Mouse (Mus musculus) brain, adult 2 months (tissue): ENCODE measurements at regions not wholly inside any gene's neighbourhood (a gene's known extent, or its start where the extent isn't known, plus 50 kb on each side); places are given as distances from the start of the nearest gene placed in this dataset.

Source experiments
- DNase-seq: peaks from one replicate; pipeline ENCODE4 v3.0.0; 2011; ENCODE audit warnings: low read depth, low spot score

DNA sequence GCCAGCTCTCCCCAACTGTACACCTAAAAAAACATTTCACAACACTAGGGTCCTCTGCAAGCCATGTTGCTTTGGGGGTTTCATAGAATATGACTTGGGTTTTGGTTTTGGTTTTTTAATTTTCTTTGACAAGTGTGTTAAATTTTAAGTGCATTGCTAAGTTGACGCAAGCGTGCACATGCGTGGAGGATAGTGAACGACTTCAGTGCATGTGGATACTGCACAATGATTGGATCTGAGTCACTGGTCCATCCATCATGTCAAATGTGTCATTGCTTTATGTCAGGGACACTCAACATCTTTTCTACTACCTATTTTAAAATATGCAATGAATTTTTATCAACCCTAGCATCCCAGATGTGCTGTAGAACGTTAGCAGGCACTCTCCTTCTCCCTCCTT lies 134.5 kb upstream of the Pum3 start:
- no peak for DNase-seq

DNA sequence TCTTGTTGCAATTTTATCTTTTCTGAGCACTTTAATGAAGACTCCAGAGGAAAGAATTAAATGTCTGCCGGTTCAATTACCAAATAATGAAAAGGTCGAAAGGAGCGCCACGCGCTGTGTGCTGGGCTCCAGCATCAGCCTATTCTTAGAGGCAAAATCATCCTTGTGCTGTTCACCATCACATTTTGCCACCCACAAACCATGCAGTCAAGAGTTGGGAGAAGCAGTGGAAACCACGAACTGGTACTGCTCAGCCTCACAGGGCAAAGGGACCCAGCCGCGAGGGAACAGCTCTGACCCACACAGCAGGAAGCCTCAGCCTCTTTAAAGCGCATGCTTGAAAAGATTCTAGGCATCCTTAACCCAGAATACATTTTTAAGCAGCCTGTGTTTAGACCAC lies 134.0 kb upstream of the Pum3 start:
- no peak for DNase-seq

DNA sequence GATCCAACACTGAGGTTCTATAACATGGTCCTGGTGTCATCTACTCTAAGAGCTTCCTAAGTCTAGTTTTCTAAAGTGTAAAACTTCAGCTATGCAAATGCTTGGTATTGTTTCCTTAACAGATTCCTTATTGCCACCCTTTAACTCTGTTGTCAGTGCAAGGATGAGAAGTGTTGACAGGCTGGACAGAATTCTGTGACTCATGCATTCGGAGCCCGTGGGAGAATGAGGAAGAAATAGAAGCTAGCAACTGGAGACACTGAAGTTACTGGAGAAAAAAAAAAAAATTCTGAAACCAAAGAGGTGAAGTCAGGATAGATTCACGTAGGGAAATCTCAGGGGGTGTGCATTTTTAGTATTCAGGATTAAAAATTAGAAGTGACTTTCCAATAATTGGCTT lies 128.6 kb upstream of the Pum3 start:
- peak; percentile 84 for DNase-seq

DNA sequence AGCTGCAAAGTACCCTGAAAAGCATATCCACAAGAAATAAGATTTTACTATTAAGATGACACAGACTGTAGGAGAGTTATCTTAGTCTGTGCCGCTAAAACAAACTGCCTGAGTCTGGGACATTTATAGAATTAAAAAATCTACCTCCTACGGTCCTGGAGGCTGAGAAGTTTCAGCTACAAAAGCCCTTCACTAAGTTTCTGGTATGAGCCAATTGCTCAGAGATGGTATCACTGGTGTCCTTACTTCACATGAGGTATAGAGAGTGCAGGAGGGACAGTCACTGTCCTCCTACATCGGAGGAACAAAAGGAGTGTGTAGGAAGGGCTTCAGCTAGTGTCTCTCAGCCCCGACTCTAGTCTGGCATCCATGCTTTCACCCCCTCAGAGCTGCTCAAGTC lies 127.1 kb upstream of the Pum3 start:
- DNase-seq, result peak; percentile 55

DNA sequence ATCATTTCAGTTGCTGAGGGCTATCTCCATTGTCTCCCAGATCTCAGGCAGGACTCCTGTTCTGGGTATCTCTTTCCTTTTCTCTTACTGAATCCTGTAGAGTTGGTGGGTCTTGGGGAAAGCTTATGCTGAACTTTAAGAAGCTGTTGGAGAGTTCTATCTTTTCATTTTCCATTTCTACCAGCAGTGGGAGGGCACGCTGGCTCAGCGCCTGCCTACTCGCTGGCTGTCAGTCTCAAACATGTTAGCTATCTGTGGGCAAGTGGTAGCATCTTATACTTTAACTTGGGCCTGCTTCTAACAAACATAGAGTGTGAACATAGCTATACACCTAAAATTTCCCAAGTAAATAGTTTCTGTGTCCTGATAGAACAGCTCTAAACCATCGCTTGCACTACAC lies 125.2 kb upstream of the Pum3 start:
- peak; percentile 68 for DNase-seq

DNA sequence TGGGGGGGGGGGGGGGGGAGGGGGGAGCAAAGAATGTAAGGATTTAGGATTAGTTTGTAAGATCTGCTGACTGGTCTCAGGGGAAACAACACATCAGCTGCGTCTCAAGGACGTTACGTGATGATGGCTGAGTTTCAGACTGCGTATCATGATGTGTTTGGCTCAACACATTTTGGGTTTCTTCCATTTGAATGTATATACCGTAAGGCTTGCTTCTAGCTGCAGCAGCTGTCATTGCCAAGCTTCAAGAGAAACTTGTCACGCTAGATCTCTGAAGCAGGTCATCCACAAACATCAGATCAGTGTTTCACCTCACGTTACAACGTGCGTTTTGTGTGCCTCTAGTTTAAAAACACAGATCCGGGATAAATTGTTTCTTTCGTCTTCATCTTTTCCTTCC lies 123.6 kb upstream of the Pum3 start:
- DNase-seq, result peak; percentile 39

DNA sequence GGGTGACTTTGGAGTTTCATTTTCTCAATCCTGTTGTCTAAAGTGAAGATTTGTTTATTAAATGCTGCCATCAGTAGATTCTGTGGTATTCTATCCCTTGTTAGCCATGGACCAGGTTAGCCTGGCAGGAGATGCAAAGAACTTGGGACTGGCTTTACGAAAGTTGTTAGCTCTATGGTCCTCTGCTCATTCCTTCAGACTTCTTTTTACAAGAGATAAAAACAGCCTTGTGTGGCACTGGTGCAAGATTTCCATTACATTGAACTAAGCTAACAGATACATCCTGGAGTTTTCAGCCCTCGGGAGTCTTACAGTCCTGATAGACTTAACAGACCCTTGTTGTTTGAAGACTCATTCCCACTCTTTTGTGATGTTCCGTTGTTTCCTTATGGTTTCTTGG lies 108.1 kb upstream of the Pum3 start:
- no peak for DNase-seq

DNA sequence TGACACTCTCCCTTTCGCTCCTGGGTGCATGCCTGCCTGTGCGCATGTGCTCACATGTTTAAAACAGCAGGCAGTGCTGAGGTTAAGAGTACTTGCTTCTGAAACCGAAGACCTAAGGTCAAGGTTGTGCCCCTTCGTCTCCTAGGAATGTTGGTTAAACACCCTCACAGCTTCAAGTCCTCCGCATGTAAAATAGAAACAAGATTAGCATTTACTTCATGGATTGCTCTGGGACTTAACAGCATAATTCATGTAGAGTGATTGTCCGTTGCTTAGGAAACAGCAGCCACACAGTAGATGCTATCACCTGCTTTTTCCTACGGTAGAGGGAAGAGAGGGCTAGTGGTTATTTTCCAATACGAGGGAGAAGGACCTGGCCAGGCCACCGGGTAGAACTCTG lies 107.4 kb upstream of the Pum3 start:
- DNase-seq, result no peak

DNA sequence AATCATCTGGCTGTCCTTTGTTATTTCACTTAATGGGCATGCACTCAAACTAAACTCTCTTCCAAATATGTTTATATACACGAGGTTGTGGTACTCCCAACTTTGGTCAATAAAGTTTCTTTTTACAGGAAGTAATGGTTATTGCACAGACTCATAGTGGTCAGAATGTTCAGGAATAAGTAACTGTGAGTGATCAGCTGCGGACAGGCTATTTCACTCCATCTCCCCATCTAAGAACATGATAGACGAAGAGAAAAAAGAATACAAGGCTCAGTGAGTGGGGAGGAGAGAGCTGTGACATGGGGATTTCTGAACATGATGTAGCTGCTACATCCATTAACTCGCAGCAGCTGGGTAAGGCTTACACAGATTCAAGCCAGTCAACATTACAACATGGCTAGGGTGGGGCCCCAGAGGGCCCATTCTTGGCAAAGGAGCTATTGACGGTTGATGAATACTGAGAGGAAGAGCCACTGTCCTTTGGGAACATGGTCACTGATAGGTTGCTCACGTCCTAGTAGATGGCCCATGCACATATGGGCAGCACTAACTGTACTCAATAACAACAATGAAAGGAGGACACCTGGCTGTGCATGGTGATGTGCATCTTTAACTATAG lies 98.4 kb upstream of the Pum3 start:
- no peak for DNase-seq

DNA sequence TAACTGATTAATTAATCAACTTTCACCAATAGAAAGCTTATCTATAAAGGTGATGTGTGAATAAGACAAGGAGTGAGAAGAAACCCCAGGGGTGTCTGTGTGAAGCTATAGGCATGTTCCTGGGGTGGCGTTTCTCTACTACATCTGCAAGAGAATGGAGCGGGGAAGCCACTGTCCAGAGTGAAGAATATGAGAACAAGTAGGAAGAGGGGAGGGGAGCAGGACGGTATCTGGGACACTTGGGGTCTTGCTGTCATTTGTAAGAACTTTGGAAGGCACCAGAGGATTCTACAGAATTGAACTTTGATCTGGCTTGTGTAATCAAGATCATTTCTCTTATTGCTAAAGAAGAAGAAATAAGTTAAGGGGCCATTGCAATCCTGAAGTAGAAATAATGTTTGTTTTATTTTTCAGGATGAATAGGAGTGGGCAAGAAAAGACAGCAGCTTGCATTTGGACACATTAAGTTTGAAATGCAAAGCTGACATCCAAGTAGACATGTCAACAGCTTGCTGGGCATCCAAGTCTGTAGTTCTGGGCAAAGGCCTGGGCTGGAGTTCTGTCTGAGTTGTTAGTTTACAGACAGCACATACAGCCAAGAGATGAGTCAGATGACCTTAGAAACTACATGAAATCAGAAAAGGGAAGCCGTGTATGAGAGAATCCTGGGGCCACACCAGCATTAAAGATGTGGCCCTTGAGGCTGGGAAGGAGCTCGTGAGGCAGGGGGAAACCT lies 89.9 kb upstream of the Pum3 start:
- no peak for DNase-seq

DNA sequence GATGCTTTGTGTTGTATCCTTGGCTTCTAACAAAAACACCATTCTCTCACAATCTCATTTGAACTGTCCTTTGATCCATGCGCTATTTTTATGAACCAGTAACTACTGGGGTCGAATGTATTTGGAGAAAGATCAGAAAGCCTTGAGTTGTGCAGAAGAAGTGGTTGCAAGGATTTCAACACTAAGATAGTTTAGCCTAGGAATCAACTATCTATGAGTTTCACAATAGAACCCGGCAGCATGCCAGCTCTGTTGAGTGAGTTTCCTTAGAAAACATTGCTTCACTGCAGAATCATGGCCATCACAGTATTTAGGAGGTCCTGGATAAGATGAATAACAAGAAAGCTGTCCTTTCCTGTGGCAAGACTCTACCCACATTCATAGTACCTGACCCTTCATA lies 84.6 kb upstream of the Pum3 start:
- DNase-seq, result no peak

DNA sequence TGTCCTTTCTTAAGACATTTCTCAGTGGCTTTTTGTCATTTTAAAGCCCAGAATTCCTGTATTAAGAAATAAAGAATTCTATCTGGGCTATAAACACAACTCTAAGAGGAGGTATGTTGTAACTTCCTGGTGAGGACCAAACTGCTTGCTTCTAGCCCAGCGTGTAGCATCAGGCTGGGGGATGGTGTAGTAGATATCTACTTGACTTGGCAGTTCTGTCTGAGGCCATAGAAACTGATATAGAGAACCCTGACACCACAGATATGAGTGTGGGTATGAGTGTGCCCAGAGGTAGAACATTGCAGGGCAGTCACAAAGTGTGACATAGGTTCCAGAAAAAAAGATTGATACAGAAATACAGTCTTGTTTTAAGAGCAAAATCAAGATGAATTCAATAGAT lies 83.9 kb upstream of the Pum3 start:
- DNase-seq, result no peak

DNA sequence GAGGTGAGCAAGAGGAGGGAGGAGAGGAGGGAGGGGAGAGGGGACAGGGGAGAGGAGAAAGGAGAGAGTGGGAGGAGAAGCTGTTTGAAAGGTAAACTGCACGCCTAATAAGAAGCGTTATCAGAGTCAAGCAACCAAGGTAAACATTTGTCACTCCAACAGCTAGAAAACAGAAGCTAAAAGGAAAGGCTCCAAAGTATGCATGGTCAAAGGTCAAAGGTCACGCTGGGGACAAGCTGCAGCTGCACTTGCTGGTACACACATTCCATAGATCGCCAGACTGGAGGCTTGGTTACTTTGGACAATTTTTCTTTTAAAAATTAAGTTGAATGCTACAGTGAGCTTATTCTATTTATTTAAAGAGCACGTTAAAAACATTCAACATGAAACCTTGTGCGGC lies 81.7 kb upstream of the Pum3 start:
- DNase-seq, result no peak

DNA sequence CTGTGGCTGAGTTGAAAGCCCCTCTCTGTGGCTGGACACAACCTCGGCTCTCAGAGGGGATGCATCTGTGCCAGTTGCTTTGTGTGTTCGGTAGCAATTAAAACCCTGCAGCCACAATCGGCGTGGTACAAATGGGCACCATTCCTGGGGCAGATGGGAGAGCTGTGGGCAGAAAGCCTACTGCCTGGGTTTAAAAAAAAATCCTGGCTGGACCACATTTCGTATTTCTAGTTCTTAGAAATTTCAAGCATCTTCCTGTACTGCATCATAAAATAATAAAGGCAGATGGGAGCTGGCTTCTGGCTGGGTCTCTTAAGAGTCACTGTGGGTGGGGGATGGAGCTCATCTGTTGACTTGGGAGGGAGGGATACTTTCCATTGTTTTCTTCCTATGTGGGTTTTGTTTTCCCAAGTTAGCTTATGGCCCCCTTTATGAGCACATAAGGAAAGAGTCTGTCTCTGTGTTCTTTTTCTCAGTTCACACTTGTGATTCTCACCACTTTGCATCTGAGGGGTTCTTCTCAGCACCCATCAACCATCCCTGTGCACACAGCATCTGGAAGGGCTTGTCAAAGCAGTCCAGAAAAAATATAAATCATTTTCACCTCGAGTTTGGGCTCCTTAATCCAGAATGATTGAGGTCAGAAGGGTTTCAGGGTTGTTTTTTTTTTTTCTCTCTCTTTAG lies 80.5 kb upstream of the Pum3 start:
- DNase-seq, result peak; percentile 84

DNA sequence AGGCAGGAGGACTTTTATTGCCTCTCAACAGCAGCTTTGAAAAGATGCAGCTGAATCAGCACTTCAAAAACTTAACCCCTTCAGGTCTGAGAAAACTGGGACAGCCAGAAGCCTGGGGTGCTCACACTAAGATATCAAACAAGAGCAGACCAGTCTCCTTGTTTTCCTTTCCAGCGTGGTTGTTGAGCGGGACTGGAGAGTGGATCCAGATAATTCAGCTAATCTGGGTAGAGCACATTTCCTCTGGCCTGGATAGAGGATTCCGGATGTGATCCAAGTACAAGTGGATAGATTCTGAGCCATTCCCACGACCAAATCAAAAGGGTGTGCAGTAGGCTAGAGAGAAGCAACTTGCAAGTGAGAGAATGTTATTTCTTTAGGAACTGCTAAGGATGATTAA lies 68.7 kb upstream of the Pum3 start:
- DNase-seq, result no peak

DNA sequence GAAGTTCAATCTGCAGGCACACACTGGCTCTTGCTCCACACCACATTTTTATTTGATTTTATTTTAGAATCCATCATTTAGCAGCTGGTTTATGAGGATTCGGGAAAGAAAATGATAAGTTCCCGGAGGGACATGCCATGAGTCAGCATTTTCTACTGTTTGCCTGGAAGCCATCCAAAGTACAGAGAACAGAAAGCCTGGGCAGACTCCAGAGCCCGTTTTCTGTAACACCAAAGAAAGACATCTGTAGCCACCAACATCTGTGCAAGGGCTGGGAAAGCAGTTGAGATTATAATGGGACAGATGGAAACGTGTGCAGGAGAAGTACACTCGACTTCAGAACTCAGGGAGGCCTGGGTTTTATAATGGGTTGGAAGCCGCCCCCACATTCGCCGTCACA lies 62.8 kb upstream of the Pum3 start:
- DNase-seq, result peak; percentile 69

DNA sequence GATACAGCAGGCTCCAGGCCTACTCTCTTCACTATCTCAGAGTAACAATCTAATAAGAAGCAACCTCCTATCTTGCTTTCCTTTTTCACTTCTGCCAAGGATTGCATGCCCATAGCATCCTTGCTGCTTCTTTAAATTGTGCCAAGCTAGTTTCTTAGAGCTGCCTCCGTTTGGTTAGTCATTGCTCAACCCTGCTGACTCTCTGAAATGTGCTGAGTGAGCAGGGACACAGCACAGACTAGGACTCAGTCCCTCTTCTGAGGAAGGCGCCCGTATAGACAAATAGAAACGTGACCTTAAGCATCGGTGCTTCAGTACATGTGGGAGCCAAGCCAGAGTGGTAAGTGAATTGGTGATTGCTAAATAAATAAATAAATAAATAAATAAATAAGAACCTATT lies 62.2 kb upstream of the Pum3 start:
- DNase-seq, result peak; percentile 41

DNA sequence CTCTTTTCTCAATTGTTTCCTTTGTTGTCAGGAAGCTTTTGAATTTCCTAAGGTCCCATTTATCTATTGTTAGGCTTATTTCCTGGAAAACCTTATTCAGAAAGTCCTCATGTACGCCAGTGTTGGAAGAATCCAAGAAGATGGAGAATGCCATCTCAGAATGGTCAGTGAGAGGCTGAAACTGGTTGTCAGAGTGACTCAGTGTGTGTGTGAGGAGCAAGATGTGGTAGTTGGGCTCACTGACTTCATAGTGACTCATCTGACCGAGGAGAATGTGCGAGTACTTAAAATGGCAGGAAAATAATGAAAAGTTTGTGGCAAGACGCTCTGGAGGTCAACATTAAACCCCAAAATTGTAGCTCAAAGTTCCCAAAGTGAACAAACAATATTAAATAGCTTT lies 59.4 kb upstream of the Pum3 start:
- DNase-seq, result peak; percentile 9
